Mouse (Mus musculus): ENCODE measurements around the gene Med12. TPM values are rescaled to one million over a fixed set of nuclear protein-coding genes. Genes with fewer than 3 reads are reported as not detected.

Gene Med12
- polyA plus RNA-seq, 1 experiment from 2014 or later = 17.6 TPM

DNA sequence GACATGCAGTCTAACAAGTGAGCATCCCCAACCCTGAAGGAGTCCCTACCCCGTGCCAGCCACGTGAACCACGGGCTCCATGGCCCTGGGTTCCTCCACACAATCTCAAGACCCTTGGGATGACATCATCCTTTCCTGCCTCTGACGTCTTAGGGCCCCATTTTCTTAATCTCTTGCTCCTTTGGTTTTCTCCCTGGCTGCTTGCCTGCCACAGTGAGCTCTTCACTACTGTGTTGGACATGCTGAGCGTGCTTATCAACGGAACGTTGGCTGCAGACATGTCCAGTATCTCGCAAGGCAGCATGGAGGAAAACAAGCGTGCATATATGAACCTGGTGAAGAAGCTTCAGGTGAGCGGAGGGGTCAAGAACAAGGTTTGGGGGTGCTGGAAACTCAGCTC lies 16.3 kb downstream of the Med12 start:
- Histone ChIP-seq H3K4me2 (ENCODE audit: low read length) (no peak overlapping the region), H3K4me1 (ENCODE audit: control insufficient read depth, insufficient read depth, low read depth, low read length) (no peaks in the 10 kb centered on the region), H3K9me3 (ENCODE audit: control insufficient read depth, low read length) (no peaks in the 10 kb centered on the region), H3K27ac (ENCODE audit: low read depth, low read length) (no peak overlapping the region), H3K9ac (ENCODE audit: low read depth, low read length) (no peak overlapping the region), H3K36me3 (ENCODE audit: control insufficient read depth, insufficient read depth, low read length) (peaks cover 12% of the 10 kb centered on the region), H3K4me3 (ENCODE audit: low read length) (no peak overlapping the region), H3K27me3 (replicated peaks; ENCODE audit: control insufficient read depth, insufficient read depth, low read length) (no peaks in the 10 kb centered on the region; the same call in 1 of the 2 replicates)
- no peak for ATAC-seq
- WGBS = 92% methylated on average over 10 of the region's 10 CpGs

- Histone ChIP-seq H3K36me3 (ENCODE audit: control insufficient read depth, insufficient read depth, low read length) (no peaks in the 10 kb centered on the region), H3K4me2 (ENCODE audit: low read length) (peak within 1 kb of the TSS; percentile 59), H3K27me3 (replicated peaks; ENCODE audit: control insufficient read depth, insufficient read depth, low read length) (no peaks in the 10 kb centered on the region), H3K9ac (ENCODE audit: low read depth, low read length) (peak within 1 kb of the TSS; percentile 72), H3K4me1 (ENCODE audit: control insufficient read depth, insufficient read depth, low read depth, low read length) (peaks cover 23% of the 10 kb centered on the region; the same call in 1 of the 2 replicates), H3K4me3 (ENCODE audit: low read length) (peak within 1 kb of the TSS; percentile 54), H3K27ac (ENCODE audit: low read depth, low read length) (peak within 1 kb of the TSS; percentile 90), H3K9me3 (ENCODE audit: control insufficient read depth, low read length) (no peaks in the 10 kb centered on the region)
- 29% methylated on average over 11 of the region's 24 CpGs for WGBS
- ATAC-seq = peak; percentile 48
Measured at GRCm38 (mm10) chrX:101299055-101299454, 25.2 kb downstream of the Med12 start, which contains the start of gene Nlgn3. Gene Nlgn3 (plus strand): TSS chrX:101299168.

GRCm38 (mm10) chrX:101299473-101300426 lies 25.9 kb downstream of the Med12 start:
- ATAC-seq = peak; percentile 73
- H3K27me3 ChIP-seq (replicated peaks; ENCODE audit: control insufficient read depth, insufficient read depth, low read length) = no peaks in the 10 kb centered on the region
- peak overlapping the region; percentile 90 for H3K27ac ChIP-seq (ENCODE audit: low read depth, low read length)
- peaks cover 29% of the 10 kb centered on the region; the same call in 1 of the 2 replicates for H3K4me1 ChIP-seq (ENCODE audit: control insufficient read depth, insufficient read depth, low read depth, low read length)
- no peaks in the 10 kb centered on the region for H3K36me3 ChIP-seq (ENCODE audit: control insufficient read depth, insufficient read depth, low read length)
- H3K9me3 ChIP-seq (ENCODE audit: control insufficient read depth, low read length) = no peaks in the 10 kb centered on the region
- H3K4me2 ChIP-seq (ENCODE audit: low read length) = peak overlapping the region; percentile 59
- H3K9ac ChIP-seq (ENCODE audit: low read depth, low read length) = peak overlapping the region; percentile 72
- H3K4me3 ChIP-seq (ENCODE audit: low read length) = peak overlapping the region; percentile 54
- 33% methylated on average over 7 of the region's 13 CpGs for WGBS

DNA sequence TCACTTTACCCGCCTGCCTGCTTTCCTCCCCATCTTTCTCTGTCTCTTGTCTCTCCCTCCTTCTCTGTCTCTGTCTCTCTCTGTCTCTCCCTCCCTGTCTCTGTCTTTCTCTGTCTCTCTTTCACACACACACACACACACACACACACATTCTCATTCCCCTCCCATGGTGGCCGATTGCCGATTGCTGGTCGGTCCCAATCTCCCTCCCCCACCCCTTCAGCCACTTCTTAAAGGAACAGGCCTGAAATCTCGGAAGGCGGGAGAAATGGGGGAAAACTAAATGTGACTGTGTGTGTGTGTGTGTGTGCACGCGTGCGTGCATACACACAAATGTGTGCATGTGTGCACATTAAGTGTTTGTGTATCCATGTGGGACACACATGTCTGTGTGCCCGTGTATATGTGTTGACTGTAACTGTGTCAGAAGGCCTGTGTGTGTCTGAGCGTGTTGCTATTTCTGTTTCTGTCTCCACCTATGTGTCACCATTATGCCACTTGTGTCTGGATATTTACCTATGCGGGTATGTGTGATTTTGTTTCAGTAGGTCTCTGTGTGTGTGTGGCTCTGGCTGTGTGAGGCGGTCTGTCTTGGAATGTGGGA lies 26.7 kb downstream of the Med12 start:
- Histone ChIP-seq H3K4me1 (ENCODE audit: control insufficient read depth, insufficient read depth, low read depth, low read length) (peaks cover 30% of the 10 kb centered on the region; the same call in 1 of the 2 replicates), H3K36me3 (ENCODE audit: control insufficient read depth, insufficient read depth, low read length) (no peaks in the 10 kb centered on the region), H3K4me2 (ENCODE audit: low read length) (peak overlapping the region; percentile 59), H3K27me3 (replicated peaks; ENCODE audit: control insufficient read depth, insufficient read depth, low read length) (no peaks in the 10 kb centered on the region), H3K4me3 (ENCODE audit: low read length) (peak overlapping the region; percentile 54), H3K27ac (ENCODE audit: low read depth, low read length) (peak overlapping the region; percentile 90), H3K9me3 (ENCODE audit: control insufficient read depth, low read length) (no peaks in the 10 kb centered on the region), H3K9ac (ENCODE audit: low read depth, low read length) (peak overlapping the region; percentile 72)
- peak; percentile 48 for ATAC-seq
- WGBS = 22% methylated on average over 13 of the region's 13 CpGs

DNA sequence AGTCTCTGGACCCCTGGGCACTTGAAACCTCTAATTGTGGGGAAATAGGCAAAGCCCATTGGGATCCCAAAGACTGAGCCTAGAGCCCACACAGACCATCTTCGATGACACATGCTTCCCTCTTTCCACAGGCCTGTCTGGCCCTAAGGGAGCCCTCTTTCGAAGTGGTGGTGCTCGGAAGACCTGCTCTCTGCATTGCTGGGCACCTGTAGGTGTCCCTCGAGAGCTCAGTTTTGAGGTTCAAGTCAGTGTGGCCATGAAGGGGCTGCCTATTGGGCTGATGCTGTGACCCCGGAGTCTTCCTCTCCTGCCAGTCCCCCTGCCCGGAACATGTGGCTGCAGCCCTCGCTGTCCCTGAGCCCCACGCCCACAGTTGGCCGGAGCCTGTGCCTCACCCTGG lies 27.8 kb downstream of the Med12 start:
- no peaks in the 10 kb centered on the region for H3K9me3 ChIP-seq (ENCODE audit: control insufficient read depth, low read length)
- H3K27ac ChIP-seq (ENCODE audit: low read depth, low read length) = no peak overlapping the region
- H3K4me3 ChIP-seq (ENCODE audit: low read length) = peak overlapping the region; percentile 54
- H3K27me3 ChIP-seq (replicated peaks; ENCODE audit: control insufficient read depth, insufficient read depth, low read length) = no peaks in the 10 kb centered on the region
- H3K36me3 ChIP-seq (ENCODE audit: control insufficient read depth, insufficient read depth, low read length) = no peaks in the 10 kb centered on the region
- peak overlapping the region; percentile 43; the same call in 1 of the 2 replicates for H3K9ac ChIP-seq (ENCODE audit: low read depth, low read length)
- WGBS = 51% methylated on average over 9 of the region's 9 CpGs
- peaks cover 30% of the 10 kb centered on the region; the same call in 1 of the 2 replicates for H3K4me1 ChIP-seq (ENCODE audit: control insufficient read depth, insufficient read depth, low read depth, low read length)
- ATAC-seq = no peak
- H3K4me2 ChIP-seq (ENCODE audit: low read length) = peak overlapping the region; percentile 59

- H3K27me3 ChIP-seq (replicated peaks; ENCODE audit: control insufficient read depth, insufficient read depth, low read length) = no peaks in the 10 kb centered on the region
- no peak overlapping the region for H3K4me2 ChIP-seq (ENCODE audit: low read length)
- peaks cover 1% of the 10 kb centered on the region; the same call in 1 of the 2 replicates for H3K36me3 ChIP-seq (ENCODE audit: control insufficient read depth, insufficient read depth, low read length)
- no peak overlapping the region for H3K4me3 ChIP-seq (ENCODE audit: low read length)
- H3K9me3 ChIP-seq (ENCODE audit: control insufficient read depth, low read length) = no peaks in the 10 kb centered on the region
- H3K27ac ChIP-seq (ENCODE audit: low read depth, low read length) = no peak overlapping the region
- no peak for ATAC-seq
- H3K9ac ChIP-seq (ENCODE audit: low read depth, low read length) = no peak overlapping the region
- WGBS = 38% methylated on average over 2 of the region's 2 CpGs
- H3K4me1 ChIP-seq (ENCODE audit: control insufficient read depth, insufficient read depth, low read depth, low read length) = peaks cover 27% of the 10 kb centered on the region; the same call in 1 of the 2 replicates
Measured at GRCm38 (mm10) chrX:101304646-101305045, 30.8 kb downstream of the Med12 start.

GRCm38 (mm10) chrX:101309299-101309698 lies 35.5 kb downstream of the Med12 start:
- Histone ChIP-seq H3K4me2 (ENCODE audit: low read length) (no peak overlapping the region), H3K27ac (ENCODE audit: low read depth, low read length) (no peak overlapping the region), H3K4me1 (ENCODE audit: control insufficient read depth, insufficient read depth, low read depth, low read length) (peaks cover 5% of the 10 kb centered on the region; the same call in 1 of the 2 replicates), H3K36me3 (ENCODE audit: control insufficient read depth, insufficient read depth, low read length) (peaks cover 5% of the 10 kb centered on the region; the same call in 1 of the 2 replicates), H3K27me3 (replicated peaks; ENCODE audit: control insufficient read depth, insufficient read depth, low read length) (no peaks in the 10 kb centered on the region), H3K9me3 (ENCODE audit: control insufficient read depth, low read length) (no peaks in the 10 kb centered on the region), H3K9ac (ENCODE audit: low read depth, low read length) (no peak overlapping the region), H3K4me3 (ENCODE audit: low read length) (no peak overlapping the region)
- WGBS = 95% methylated on average over 5 of the region's 5 CpGs
- ATAC-seq = no peak

DNA sequence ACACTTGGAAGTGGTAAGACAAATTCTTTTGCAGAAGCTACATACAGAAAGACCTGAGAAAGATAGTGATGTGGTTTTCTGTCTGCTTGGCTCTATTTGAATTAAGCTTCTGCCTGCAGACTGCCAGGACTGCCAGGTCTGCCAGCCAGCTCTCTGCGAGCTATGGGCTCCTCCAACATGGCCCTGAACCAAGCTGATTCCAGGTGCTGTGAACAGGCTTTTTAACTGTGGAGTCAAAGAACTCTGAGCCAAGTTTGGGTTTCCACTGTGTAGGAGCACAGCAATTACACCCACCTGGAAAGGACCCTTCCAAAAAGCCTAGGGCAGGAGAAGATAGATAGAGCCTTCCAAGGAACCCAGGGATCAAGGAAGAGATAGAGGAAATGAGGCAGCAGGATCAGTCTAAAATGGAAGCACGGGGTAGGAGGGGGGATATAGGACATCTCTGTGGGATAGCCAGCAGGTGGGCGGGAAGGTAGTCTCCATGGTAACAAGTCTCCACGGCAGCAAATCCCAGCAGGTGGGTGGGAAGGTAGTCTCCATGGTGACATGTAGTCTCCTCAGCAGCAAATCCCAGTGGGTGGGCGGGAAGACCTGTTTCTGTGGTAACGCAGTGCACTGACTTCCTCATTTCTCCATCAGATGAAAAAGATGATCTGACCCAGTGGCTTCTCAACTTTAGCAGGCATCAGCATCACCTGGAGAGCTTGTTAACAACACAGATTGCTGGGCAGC lies 40.0 kb downstream of the Med12 start:
- no peak overlapping the region for H3K27ac ChIP-seq (ENCODE audit: low read depth, low read length)
- peak; percentile 47 for ATAC-seq
- H3K9ac ChIP-seq (ENCODE audit: low read depth, low read length) = no peak overlapping the region
- H3K4me3 ChIP-seq (ENCODE audit: low read length) = no peak overlapping the region
- no peaks in the 10 kb centered on the region for H3K9me3 ChIP-seq (ENCODE audit: control insufficient read depth, low read length)
- WGBS = 31% methylated on average over 6 of the region's 6 CpGs
- no peaks in the 10 kb centered on the region for H3K27me3 ChIP-seq (replicated peaks; ENCODE audit: control insufficient read depth, insufficient read depth, low read length)
- no peak overlapping the region for H3K4me2 ChIP-seq (ENCODE audit: low read length)
- H3K4me1 ChIP-seq (ENCODE audit: control insufficient read depth, insufficient read depth, low read depth, low read length) = no peaks in the 10 kb centered on the region; the same call in 1 of the 2 replicates
- H3K36me3 ChIP-seq (ENCODE audit: control insufficient read depth, insufficient read depth, low read length) = peaks cover 11% of the 10 kb centered on the region

All from hindbrain, embryonic 16.5 days (tissue).